1 mouse cellular context compared by ENCODE assay signal in the genomic region with DNA sequence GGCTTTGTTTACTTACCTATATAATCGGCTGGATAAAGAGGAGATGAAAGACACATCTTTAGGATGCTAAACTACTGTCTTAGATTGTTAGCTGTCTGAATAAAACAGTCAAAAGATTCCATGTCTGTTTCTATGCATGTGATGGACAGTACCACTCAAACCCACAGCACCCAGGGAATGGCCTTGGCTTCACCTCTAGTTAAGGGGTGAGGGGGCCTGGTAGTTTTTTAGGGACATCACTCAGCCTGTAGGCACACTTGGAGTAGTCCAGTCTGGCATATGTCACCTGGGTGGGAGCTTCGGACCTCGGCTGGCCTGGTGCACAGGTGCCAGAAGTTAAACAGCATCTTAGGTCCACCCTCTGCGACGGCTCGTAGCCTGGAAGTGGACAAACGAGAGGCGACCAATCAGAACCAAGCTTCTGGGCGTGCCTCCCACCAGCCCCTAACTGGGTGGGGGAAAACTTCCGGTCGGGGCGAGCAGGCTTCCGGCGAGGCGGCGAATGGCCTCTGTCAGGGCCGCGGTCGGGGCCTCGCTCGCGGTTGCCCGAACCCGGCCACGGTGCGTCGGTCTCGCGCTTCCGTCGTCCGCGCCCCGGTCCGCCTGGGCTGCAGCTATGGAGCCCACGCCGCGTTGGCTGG.
TF ChIP-seq lines count a peak whose summit lies in the region.

Gene Selenoo, plus strand, starts transcription at position 478 of the 641 bp plus-strand sequence.

TF ChIP-seq in CH12.LX, 34 proteins besides CTCF, POLR2A, EP300 and RAD21 (continued from another document):
- peak; percentile 26; the same call in 1 of the 2 replicates for TF ChIP-seq MEF2A (IDR thresholded peaks at IDR 0.05; ENCODE audit: borderline replicate concordance, low read depth, low read length)
- no peak for TF ChIP-seq JUND (conservative IDR thresholded peaks at IDR 0.05; ENCODE audit: low read depth, low read length)
- TF ChIP-seq SMC3 (IDR thresholded peaks at IDR 0.05; ENCODE audit: low read depth, low read length): no peak
- TF ChIP-seq ZKSCAN1 (IDR thresholded peaks at IDR 0.05; ENCODE audit: borderline replicate concordance, low read depth, low read length): no peak
- TF ChIP-seq IRF4 (IDR thresholded peaks at IDR 0.05; ENCODE audit: low read depth, low read length): peak; percentile 26; the same call in 1 of the 2 replicates
- TF ChIP-seq GABPA (IDR thresholded peaks at IDR 0.05; ENCODE audit: insufficient replicate concordance, low read depth, low read length): no peak
- TF ChIP-seq UBTF (IDR thresholded peaks at IDR 0.05; ENCODE audit: low read depth, low read length): no peak
- peak; percentile 88 for TF ChIP-seq ZMIZ1 (IDR thresholded peaks at IDR 0.05; ENCODE audit: low read depth, low read length)
- no peak for TF ChIP-seq ETS1 (conservative IDR thresholded peaks at IDR 0.05; ENCODE audit: low read depth, low read length)
- TF ChIP-seq RCOR1 (conservative IDR thresholded peaks at IDR 0.05; ENCODE audit: low read depth, low read length): no peak
- TF ChIP-seq USF2 (conservative IDR thresholded peaks at IDR 0.05; ENCODE audit: low read depth, low read length): no peak
- no peak for TF ChIP-seq JUN (IDR thresholded peaks at IDR 0.05; ENCODE audit: insufficient read depth, low read depth, low read length)
- TF ChIP-seq TBP (conservative IDR thresholded peaks at IDR 0.05; ENCODE audit: low read depth, low read length): peak; percentile 75; the same call in 1 of the 2 replicates
- no peak for TF ChIP-seq BHLHE40 (IDR thresholded peaks at IDR 0.05; ENCODE audit: low read depth, low read length)
